Mouse (Mus musculus) CH12.LX (cell line): ENCODE data around the gene Tars. TPM values are rescaled to one million over a fixed set of nuclear protein-coding genes. Genes with fewer than 3 reads are reported as not detected.

Experiments
- DNase-seq: peaks from one replicate; pipeline ENCODE4 v3.0.0-alpha.2; 2013; ENCODE audit errors: extremely low read depth
- H3K27ac ChIP-seq: 2 replicates; pipeline ENCODE4 v1.5.1; 2012; ENCODE audit warnings: low read depth, mild to moderate bottlenecking, control low read depth, moderate library complexity; ENCODE audit not compliant: insufficient read depth
- H3K27me3 ChIP-seq: replicated peaks from 2 replicates; pipeline ENCODE3; 2012; ENCODE audit warnings: inconsistent platforms
- H3K36me3 ChIP-seq, 2 experiments: replicated peaks in 1 of 2; 2 replicates each; pipeline versions ENCODE3 to v1.6.1; 2012; ENCODE audit warnings: inconsistent platforms in 1 of 2, low read length in 1 of 2, mild to moderate bottlenecking in 1 of 2, mixed read lengths in 1 of 2, moderate library complexity in 1 of 2; ENCODE audit not compliant: control insufficient read depth in 1 of 2, insufficient read depth in 1 of 2
- H3K4me1 ChIP-seq, 2 experiments: 2 replicates each; pipeline ENCODE4 v1.6.1; 2012; ENCODE audit warnings: inconsistent platforms in 1 of 2, moderate library complexity in 1 of 2; ENCODE audit not compliant: insufficient read depth in 2 of 2, control insufficient read depth in 1 of 2
- H3K4me2 ChIP-seq: 2 replicates; pipeline ENCODE4 v1.6.1; 2012; ENCODE audit warnings: low read depth, mild to moderate bottlenecking, control low read depth; ENCODE audit not compliant: poor library complexity, insufficient read depth, severe bottlenecking
- H3K4me3 ChIP-seq, 3 experiments: fragments of 150-350 bp in 1 of 3; sonication (generic) in 1 of 3; replicated peaks in 1 of 3; 2 replicates each; pipeline versions ENCODE3 to v1.5.1; 2011 to 2012; ENCODE audit warnings: low read depth in 2 of 3, low read length in 2 of 3, mild to moderate bottlenecking in 2 of 3, moderate library complexity in 2 of 3, control low read depth in 1 of 3, improper control_type of control experiment in 1 of 3, inconsistent platforms in 1 of 3, mixed read lengths in 1 of 3; ENCODE audit not compliant: poor library complexity in 1 of 3
- H3K79me2 ChIP-seq: replicated peaks from 2 replicates; pipeline ENCODE4 v1.6.1; 2012; ENCODE audit warnings: mild to moderate bottlenecking, moderate library complexity; ENCODE audit not compliant: control insufficient read depth, poor library complexity, insufficient read depth, severe bottlenecking; ENCODE audit errors: extremely low read depth
- H3K9ac ChIP-seq: 2 replicates; pipeline ENCODE4 v1.6.1; 2012; ENCODE audit warnings: low read depth, mild to moderate bottlenecking, control low read depth, moderate library complexity; ENCODE audit not compliant: insufficient read depth
- H3K9me3 ChIP-seq: replicated peaks from 2 replicates; pipeline ENCODE3; 2012; ENCODE audit warnings: low read length, inconsistent platforms, mixed read lengths
- BHLHE40 ChIP-seq: IDR thresholded peaks from 2 replicates; pipeline ENCODE4 v1.6.1; 2011; ENCODE audit warnings: mild to moderate bottlenecking, low read depth, low read length, improper control_type of control experiment
- CHD1 ChIP-seq: IDR thresholded peaks from 2 replicates; pipeline ENCODE4 v1.6.1; 2012; ENCODE audit warnings: low read depth, low read length, improper control_type of control experiment, inconsistent platforms
- CHD2 ChIP-seq: IDR thresholded peaks from 2 replicates; pipeline ENCODE4 v1.6.1; 2011; ENCODE audit warnings: low read length, improper control_type of control experiment
- CTCF ChIP-seq, 2 experiments: IDR thresholded peaks in 1 of 2; conservative IDR thresholded peaks in 1 of 2; 2 replicates each; pipeline ENCODE4 v1.5.1; 2011 to 2012; ENCODE audit warnings: low read depth in 2 of 2, low read length in 2 of 2, improper control_type of control experiment in 1 of 2, inconsistent platforms in 1 of 2, mild to moderate bottlenecking in 1 of 2, moderate library complexity in 1 of 2
- E2F4 ChIP-seq: IDR thresholded peaks from 2 replicates; pipeline ENCODE4 v1.6.1; 2011; ENCODE audit warnings: low read depth, low read length, improper control_type of control experiment; ENCODE audit not compliant: insufficient replicate concordance
- ELF1 ChIP-seq: IDR thresholded peaks from 2 replicates; pipeline ENCODE4 v1.6.1; 2014; ENCODE audit warnings: low read depth, mild to moderate bottlenecking, inconsistent platforms, low read length, improper control_type of control experiment
- EP300 ChIP-seq: IDR thresholded peaks from 2 replicates; pipeline ENCODE4 v1.6.1; 2011; ENCODE audit warnings: low read length, improper control_type of control experiment
- ETS1 ChIP-seq: conservative IDR thresholded peaks from 2 replicates; pipeline ENCODE4 v1.6.1; 2012; ENCODE audit warnings: low read depth, mild to moderate bottlenecking, inconsistent platforms, low read length, improper control_type of control experiment, moderate library complexity
- GABPA ChIP-seq: IDR thresholded peaks from 2 replicates; pipeline ENCODE4 v1.6.1; 2012; ENCODE audit warnings: low read depth, low read length, improper control_type of control experiment, inconsistent platforms; ENCODE audit not compliant: insufficient replicate concordance
- HCFC1 ChIP-seq: IDR thresholded peaks from 2 replicates; pipeline ENCODE4 v1.6.1; 2012; ENCODE audit warnings: low read depth, mild to moderate bottlenecking, inconsistent platforms, low read length, improper control_type of control experiment
- IRF4 ChIP-seq: IDR thresholded peaks from 2 replicates; pipeline ENCODE4 v1.6.1; 2014; ENCODE audit warnings: low read depth, mild to moderate bottlenecking, inconsistent platforms, low read length, improper control_type of control experiment
- JUN ChIP-seq: IDR thresholded peaks from 2 replicates; pipeline ENCODE4 v1.6.1; 2011; ENCODE audit warnings: low read depth, mild to moderate bottlenecking, low read length, improper control_type of control experiment, moderate library complexity; ENCODE audit not compliant: insufficient read depth
- JUND ChIP-seq: conservative IDR thresholded peaks from 2 replicates; pipeline ENCODE4 v1.6.1; 2011; ENCODE audit warnings: low read depth, low read length, improper control_type of control experiment
- KAT2A ChIP-seq: IDR thresholded peaks from 2 replicates; pipeline ENCODE4 v1.6.1; 2012; ENCODE audit warnings: low read length, improper control_type of control experiment, inconsistent platforms; ENCODE audit not compliant: insufficient replicate concordance
- MAFK ChIP-seq: IDR thresholded peaks from 2 replicates; pipeline ENCODE4 v1.6.1; 2011; ENCODE audit warnings: low read length, improper control_type of control experiment; ENCODE audit not compliant: insufficient replicate concordance
- MAX ChIP-seq: IDR thresholded peaks from 2 replicates; pipeline ENCODE4 v1.6.1; 2011; ENCODE audit warnings: low read length, improper control_type of control experiment
- MAZ ChIP-seq: IDR thresholded peaks from 2 replicates; pipeline ENCODE4 v1.6.1; 2012; ENCODE audit warnings: low read depth, mild to moderate bottlenecking, inconsistent platforms, low read length, improper control_type of control experiment, moderate library complexity
- MEF2A ChIP-seq: IDR thresholded peaks from 2 replicates; pipeline ENCODE4 v1.6.1; 2014; ENCODE audit warnings: low read depth, mild to moderate bottlenecking, inconsistent platforms, low read length, improper control_type of control experiment, borderline replicate concordance
- MXI1 ChIP-seq: IDR thresholded peaks from 2 replicates; pipeline ENCODE4 v1.6.1; 2011; ENCODE audit warnings: mild to moderate bottlenecking, low read depth, low read length, improper control_type of control experiment
- MYC ChIP-seq: IDR thresholded peaks from 2 replicates; pipeline ENCODE4 v1.6.1; 2011; ENCODE audit warnings: low read depth, mild to moderate bottlenecking, improper control_type of control experiment, low read length
- NELFE ChIP-seq: IDR thresholded peaks from 2 replicates; pipeline ENCODE4 v1.6.1; 2011; ENCODE audit warnings: low read depth, low read length, improper control_type of control experiment
- NRF1 ChIP-seq: IDR thresholded peaks from 2 replicates; pipeline ENCODE4 v1.6.1; 2014; ENCODE audit warnings: low read depth, mild to moderate bottlenecking, inconsistent platforms, low read length, improper control_type of control experiment, moderate library complexity
- PAX5 ChIP-seq: IDR thresholded peaks from 2 replicates; pipeline ENCODE4 v1.6.1; 2012; ENCODE audit warnings: low read length, inconsistent platforms, mixed read lengths
- POLR2A ChIP-seq: IDR thresholded peaks from 2 replicates; pipeline ENCODE4 v1.6.1; 2011; ENCODE audit warnings: low read depth, mild to moderate bottlenecking, improper control_type of control experiment, low read length
- POLR2AphosphoS2 ChIP-seq: IDR thresholded peaks from 2 replicates; pipeline ENCODE4 v1.6.1; 2011; ENCODE audit warnings: low read depth, low read length, improper control_type of control experiment
- RAD21 ChIP-seq: IDR thresholded peaks from 2 replicates; pipeline ENCODE4 v1.6.1; 2011; ENCODE audit warnings: low read depth, mild to moderate bottlenecking, low read length, improper control_type of control experiment, moderate library complexity
- RCOR1 ChIP-seq: conservative IDR thresholded peaks from 2 replicates; pipeline ENCODE4 v1.6.1; 2012; ENCODE audit warnings: low read depth, mild to moderate bottlenecking, inconsistent platforms, low read length, improper control_type of control experiment
- SIN3A ChIP-seq: IDR thresholded peaks from 2 replicates; pipeline ENCODE4 v1.6.1; 2012; ENCODE audit warnings: low read length, improper control_type of control experiment, inconsistent platforms
- SMC3 ChIP-seq: IDR thresholded peaks from 2 replicates; pipeline ENCODE4 v1.6.1; 2011; ENCODE audit warnings: low read depth, low read length, improper control_type of control experiment
- TBP ChIP-seq: conservative IDR thresholded peaks from 2 replicates; pipeline ENCODE4 v1.6.1; 2011; ENCODE audit warnings: low read depth, low read length, improper control_type of control experiment
- TCF12 ChIP-seq: IDR thresholded peaks from 2 replicates; pipeline ENCODE4 v1.6.1; 2014; ENCODE audit warnings: low read depth, mild to moderate bottlenecking, inconsistent platforms, low read length, improper control_type of control experiment
- UBTF ChIP-seq: IDR thresholded peaks from 2 replicates; pipeline ENCODE4 v1.6.1; 2012; ENCODE audit warnings: low read depth, mild to moderate bottlenecking, inconsistent platforms, low read length, improper control_type of control experiment, moderate library complexity
- USF1 ChIP-seq: IDR thresholded peaks from 2 replicates; pipeline ENCODE4 v1.6.1; 2014; ENCODE audit warnings: low read depth, mild to moderate bottlenecking, inconsistent platforms, low read length, improper control_type of control experiment
- USF2 ChIP-seq: conservative IDR thresholded peaks from 2 replicates; pipeline ENCODE4 v1.6.1; 2011; ENCODE audit warnings: low read depth, low read length, improper control_type of control experiment
- ZC3H11A ChIP-seq: IDR thresholded peaks from 2 replicates; pipeline ENCODE4 v1.6.1; 2012; ENCODE audit warnings: low read depth, mild to moderate bottlenecking, inconsistent platforms, low read length, improper control_type of control experiment
- ZKSCAN1 ChIP-seq: IDR thresholded peaks from 2 replicates; pipeline ENCODE4 v1.6.1; 2012; ENCODE audit warnings: low read depth, inconsistent platforms, low read length, improper control_type of control experiment, borderline replicate concordance
- ZMIZ1 ChIP-seq: IDR thresholded peaks from 2 replicates; pipeline ENCODE4 v1.6.1; 2012; ENCODE audit warnings: low read depth, mild to moderate bottlenecking, inconsistent platforms, low read length, improper control_type of control experiment
- ZNF384 ChIP-seq: IDR thresholded peaks from 2 replicates; pipeline ENCODE4 v1.6.1; 2012; ENCODE audit warnings: low read depth, low read length, improper control_type of control experiment, inconsistent platforms
- dilution Hi-C: fragments of 300-500 bp; cut with MboI; formaldehyde crosslinking; loops from 2 replicates; pipeline ENCODE4 v1.14.3; 2020; ENCODE audit warnings: low sequenced_read_pairs; ENCODE audit not compliant: extremely low pct_unique_long_range_greater_than_20kb, extremely low pct_ligation_motif_present
- in situ Hi-C: fragments of 300-500 bp; cut with MboI; formaldehyde crosslinking; loops from 3 replicates; pipeline ENCODE4 v1.14.3; 2019; ENCODE audit warnings: low sequenced_read_pairs, low pct_ligation_motif_present, low pct_unique_long_range_greater_than_20kb, mixed read lengths
- polyA plus RNA-seq: library from polyadenylated mRNA; unstranded; fragments of >175 nt; gene quantifications from 2 replicates; pipeline ENCODE4 v1.2.1, GENCODE M21; 2012; ENCODE audit warnings: low read depth; ENCODE audit not compliant: insufficient read length
- total RNA-seq, 2 experiments: library from RNA; depleted of rRNA; stranded (reverse); fragments of 300-350 nt in 1 of 2; fragments of >200 nt in 1 of 2; gene quantifications; 2 replicates each; pipeline ENCODE4 v1.2.3; 2012 to 2014

Tars gene
- total and polyA plus RNA-seq, 3 experiments, result 114 to 217 (median 189) TPM

GRCm38 (mm10) chr15:11361824-11362223, 37.6 kb downstream of the Tars start:
- dilution Hi-C loops (no loop called here), in situ Hi-C loops (no loop called here)
- H3K9ac ChIP-seq, result 0 out of 2 replicates have a peak overlapping the region, but pooled peaks have one; percentile 14
- no peaks in the 10 kb centered on the region for H3K9me3 ChIP-seq
- H3K79me2 ChIP-seq, result no peaks in the 10 kb centered on the region
- peak overlapping the region; percentile 77 for H3K4me2 ChIP-seq
- DNase-seq, result peak; percentile 72
- no peaks in the 10 kb centered on the region for H3K27me3 ChIP-seq
- peak; percentile 93 for TF ChIP-seq EP300
- TF ChIP-seq RCOR1, result no peak; the same call in 1 of the 2 replicates
- TF ChIP-seq RAD21, result no peak
- peak; percentile 18 for TF ChIP-seq TCF12
- 0 out of 2 replicates have a peak, but pooled peaks have one; percentile 3 for TF ChIP-seq MAX
- TF ChIP-seq ZMIZ1, result no peak
- TF ChIP-seq ETS1, result peak; percentile 82
- peak; percentile 73 for TF ChIP-seq MEF2A
- TF ChIP-seq IRF4, result peak; percentile 45
- peak; percentile 36; the same call in 1 of the 2 replicates for TF ChIP-seq MAZ
- TF ChIP-seq GABPA, result no peak
- no peak for TF ChIP-seq CHD1
- TF ChIP-seq KAT2A, result no peak
- no peak for TF ChIP-seq POLR2A
- no peak for TF ChIP-seq USF2
- TF ChIP-seq NRF1, result no peak
- no peak for TF ChIP-seq NELFE
- TF ChIP-seq MYC, result no peak
- peak; percentile 27; the same call in 1 of the 2 replicates for TF ChIP-seq SIN3A
- TF ChIP-seq TBP, result no peak
- TF ChIP-seq ZC3H11A, result no peak
- TF ChIP-seq ZKSCAN1, result no peak
- TF ChIP-seq HCFC1, result no peak; the same call in 1 of the 2 replicates
- TF ChIP-seq JUN, result peak; percentile 85
- TF ChIP-seq POLR2AphosphoS2, result no peak
- peak; percentile 97 for TF ChIP-seq JUND
- TF ChIP-seq CHD2, result peak; percentile 57; the same call in 1 of the 2 replicates
- no peak for TF ChIP-seq SMC3
- no peak for TF ChIP-seq MXI1
- 0 out of 2 replicates have a peak, but pooled peaks have one; percentile 45 for TF ChIP-seq MAFK
- TF ChIP-seq USF1, result no peak
- TF ChIP-seq E2F4, result no peak
- TF ChIP-seq CTCF (conservative IDR thresholded peaks at IDR 0.05 in 1 of 2, IDR thresholded peaks at IDR 0.05 in 1 of 2; ENCODE audit: low read depth in 2 of 2, low read length in 2 of 2), result no peak
- peak; percentile 94 for TF ChIP-seq ZNF384
- no peak for TF ChIP-seq PAX5
- no peak for TF ChIP-seq ELF1
- TF ChIP-seq UBTF, result no peak
- TF ChIP-seq BHLHE40, result peak; percentile 40; the same call in 1 of the 2 replicates
- H3K27ac ChIP-seq, result no peak overlapping the region
- no peaks in the 10 kb centered on the region for H3K36me3 ChIP-seq
- H3K4me1 ChIP-seq, result peaks cover 26 to 45% of the 10 kb centered on the region in 2 experiments
- peak overlapping the region in 1 of 3 experiments; percentile 32 for H3K4me3 ChIP-seq
